Mouse (Mus musculus) kidney, postnatal 25 days (tissue): ENCODE measurements at regions not wholly inside any gene's neighbourhood (a gene's known extent, or its start where the extent isn't known, plus 50 kb on each side); places are given as distances from the start of the nearest gene placed in this dataset.

Experiments
- DNase-seq, 2 experiments: peaks; one replicate each; pipeline ENCODE4 v3.0.0; 2021; ENCODE audit warnings: mixed read lengths in 2 of 2

- DNase-seq = no peak
These were observed 215.9 kb downstream of the Samd5 start for GRCm38 (mm10) chr10:9459145-9459544.

- no peak for DNase-seq
These were observed 216.5 kb downstream of the Samd5 start for GRCm38 (mm10) chr10:9458466-9458865.

- DNase-seq = no peak
These were observed 217.8 kb downstream of the Samd5 start for GRCm38 (mm10) chr10:9457222-9457621.

GRCm38 (mm10) chr10:9439072-9439471, 235.9 kb downstream of the Samd5 start:
- no peak for DNase-seq

GRCm38 (mm10) chr10:9438366-9438765, 236.6 kb downstream of the Samd5 start:
- DNase-seq = no peak

- no peak for DNase-seq
These were observed 245.9 kb downstream of the Samd5 start for GRCm38 (mm10) chr10:9429085-9429484.

GRCm38 (mm10) chr10:9420741-9421140, 254.3 kb downstream of the Samd5 start:
- no peak for DNase-seq

- no peak for DNase-seq
These were observed 258.3 kb downstream of the Samd5 start for GRCm38 (mm10) chr10:9416685-9417084.

GRCm38 (mm10) chr10:9406101-9406500, 268.9 kb downstream of the Samd5 start:
- DNase-seq = no peak

- no peak for DNase-seq
These were observed 269.6 kb downstream of the Samd5 start for GRCm38 (mm10) chr10:9405417-9405816.

- DNase-seq = no peak
These were observed 270.0 kb downstream of the Samd5 start for GRCm38 (mm10) chr10:9404963-9405362.

- no peak for DNase-seq
These were observed 273.9 kb downstream of the Samd5 start for GRCm38 (mm10) chr10:9400911-9401617.

- DNase-seq = no peak
These were observed 297.4 kb downstream of the Samd5 start for GRCm38 (mm10) chr10:9377440-9378101.

- no peak for DNase-seq
These were observed 312.6 kb downstream of the Samd5 start for GRCm38 (mm10) chr10:9362306-9362865.

- no peak for DNase-seq
These were observed 336.7 kb downstream of the Samd5 start for GRCm38 (mm10) chr10:9338207-9338801.

GRCm38 (mm10) chr10:9334245-9334845, 340.7 kb downstream of the Samd5 start:
- DNase-seq = no peak

- DNase-seq = no peak
These were observed 343.3 kb downstream of the Samd5 start for GRCm38 (mm10) chr10:9331694-9332093.

GRCm38 (mm10) chr10:9328324-9328723, 346.7 kb downstream of the Samd5 start:
- DNase-seq = no peak

GRCm38 (mm10) chr10:9327881-9328280, 347.1 kb downstream of the Samd5 start:
- DNase-seq = peak; percentile 16 to 41

GRCm38 (mm10) chr10:9312326-9312725, 362.7 kb downstream of the Samd5 start:
- no peak for DNase-seq

- no peak for DNase-seq
These were observed 364.7 kb downstream of the Samd5 start for GRCm38 (mm10) chr10:9310346-9310745.

GRCm38 (mm10) chr10:9296055-9296454, 379.0 kb downstream of the Samd5 start:
- no peak for DNase-seq

- peak in 1 of 2 experiments; percentile 17 for DNase-seq
These were observed 379.7 kb downstream of the Samd5 start for GRCm38 (mm10) chr10:9295269-9295668.
